Mouse (Mus musculus): Measurements from ENCODE around the gene Fzd4.

The Fzd4 gene

GRCm38 (mm10) chr7:89404081-89404733, at the start of gene Fzd4, which contains the start of gene Tmem135:
Gene Fzd4, plus strand, starts transcription at chr7:89404355.
Gene Tmem135, minus strand, starts transcription at chr7:89404222.
- DNase-seq, result peak; percentile 96

- no peak for DNase-seq
Observed at GRCm38 (mm10) chr7:89355519-89356255, 48.5 kb upstream of the Fzd4 start.

- no peak for DNase-seq
Observed at GRCm38 (mm10) chr7:89356307-89356706, 47.8 kb upstream of the Fzd4 start.

- DNase-seq, result peak; percentile 60
Observed at GRCm38 (mm10) chr7:89363975-89364374, 40.2 kb upstream of the Fzd4 start.

GRCm38 (mm10) chr7:89365135-89365880, 38.8 kb upstream of the Fzd4 start:
- no peak for DNase-seq

GRCm38 (mm10) chr7:89367643-89368042, 36.5 kb upstream of the Fzd4 start:
- DNase-seq, result no peak

- DNase-seq, result no peak
Observed at GRCm38 (mm10) chr7:89370086-89370485, 34.1 kb upstream of the Fzd4 start.

GRCm38 (mm10) chr7:89370917-89371316, 33.2 kb upstream of the Fzd4 start:
- peak; percentile 10 for DNase-seq

GRCm38 (mm10) chr7:89371623-89372295, 32.4 kb upstream of the Fzd4 start:
- no peak for DNase-seq

- DNase-seq, result no peak
Observed at GRCm38 (mm10) chr7:89380935-89381705, 23.0 kb upstream of the Fzd4 start.

GRCm38 (mm10) chr7:89382892-89383291, 21.3 kb upstream of the Fzd4 start:
- no peak for DNase-seq

GRCm38 (mm10) chr7:89388981-89389380, 15.2 kb upstream of the Fzd4 start:
- DNase-seq, result no peak

GRCm38 (mm10) chr7:89390660-89391059, 13.5 kb upstream of the Fzd4 start:
- no peak for DNase-seq

- no peak for DNase-seq
Observed at GRCm38 (mm10) chr7:89391281-89391680, 12.9 kb upstream of the Fzd4 start.

- DNase-seq, result no peak
Observed at GRCm38 (mm10) chr7:89391831-89392230, 12.3 kb upstream of the Fzd4 start.

- no peak for DNase-seq
Observed at GRCm38 (mm10) chr7:89392388-89392787, 11.8 kb upstream of the Fzd4 start.

GRCm38 (mm10) chr7:89392825-89393224, 11.3 kb upstream of the Fzd4 start:
- no peak for DNase-seq

GRCm38 (mm10) chr7:89395399-89395798, 8.8 kb upstream of the Fzd4 start:
- no peak for DNase-seq

GRCm38 (mm10) chr7:89396386-89396785, 7.8 kb upstream of the Fzd4 start:
- no peak for DNase-seq

GRCm38 (mm10) chr7:89397837-89398534, 6.2 kb upstream of the Fzd4 start:
- no peak for DNase-seq

- DNase-seq, result no peak
Observed at GRCm38 (mm10) chr7:89400721-89401120, 3.4 kb upstream of the Fzd4 start.
